15 mouse cellular contexts compared by ENCODE assay signal in the genomic region with DNA sequence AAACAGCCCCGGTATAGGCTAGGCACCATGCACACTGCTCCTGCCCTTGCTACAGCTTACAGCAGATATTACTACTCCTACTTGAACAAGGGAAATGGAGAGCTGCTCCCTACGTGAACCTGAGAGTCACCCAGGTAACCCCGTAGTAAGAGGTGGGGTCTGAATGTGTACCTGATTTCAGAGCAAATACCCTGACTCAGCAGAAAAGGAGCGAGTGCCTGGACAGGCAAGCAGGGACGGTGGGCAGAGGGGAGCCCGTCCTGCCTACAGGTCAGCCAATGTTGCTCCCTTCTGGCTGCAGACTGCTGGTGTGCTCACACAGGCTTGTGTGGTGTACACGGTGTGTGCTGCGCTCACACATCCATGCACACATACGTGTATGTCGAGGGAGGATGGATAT. TPM values are rescaled to one million over a fixed set of nuclear protein-coding genes. Genes with fewer than 3 reads are reported as not detected.
A peak's percentile ranks its signal among the peaks of the same experiment; 100 is the strongest.
DNase-seq lines count a peak whose midpoint lies in the region; ATAC-seq and TF ChIP-seq lines count a peak whose summit lies in the region.
"Had no signal": no experiment of that assay in that cellular context is flagged by ENCODE, and none has a peak within 500 bp of the region (broad histone marks: within the 10 kb centered on the region; RNA-seq: fewer than 3 reads in every experiment).

No protein-coding gene starts in this region.

- peak overlapping the region; percentile 25; the same call in 1 of the 2 replicates for H3K27ac ChIP-seq in heart, postnatal 0 days (ENCODE audit: low read depth)
- no peak overlapping the region for H3K27ac ChIP-seq in lung, embryonic 16.5 days (ENCODE audit: low read length)
- peak overlapping the region; percentile 18 for H3K27ac ChIP-seq in limb, embryonic 15.5 days
- no peak overlapping the region for H3K27ac ChIP-seq in midbrain, embryonic 14.5 days (replicated peaks; ENCODE audit: low read depth, low read length)
- H3K27ac ChIP-seq: heart, adult 2 months; hindbrain, postnatal 0 days had no signal

- ATAC-seq in cerebellum, adult (ENCODE audit: insufficient number of reproducible peaks, low FRiP score, low TSS enrichment) = 0 out of 2 replicates have a peak, but pooled peaks have one; percentile 17
- ATAC-seq in heart, postnatal 0 days (ENCODE audit: insufficient read depth, low read depth) = no peak
- peak; percentile 14 for ATAC-seq in lung, embryonic 16.5 days (ENCODE audit: low read depth)
- ATAC-seq in limb, embryonic 15.5 days (ENCODE audit: insufficient number of reproducible peaks, low FRiP score, low TSS enrichment, low read depth) = no peak
- no peak; the same call in 1 of the 2 replicates for ATAC-seq in midbrain, embryonic 14.5 days (ENCODE audit: low FRiP score, low TSS enrichment)
- ATAC-seq: CD4-positive, CD25-positive, alpha-beta regulatory T cell, adult 4 months; hindbrain, postnatal 0 days had no signal

- H3K27me3 ChIP-seq in heart, postnatal 0 days (ENCODE audit: control insufficient read depth, insufficient read depth, low read length) = no peaks in the 10 kb centered on the region
- no peaks in the 10 kb centered on the region for H3K27me3 ChIP-seq in lung, embryonic 16.5 days (ENCODE audit: control insufficient read depth, insufficient read depth, low read depth, low read length)
- H3K27me3 ChIP-seq in limb, embryonic 15.5 days = no peaks in the 10 kb centered on the region
- H3K27me3 ChIP-seq in midbrain, embryonic 14.5 days (ENCODE audit: control insufficient read depth, insufficient read depth, low read length) = no peaks in the 10 kb centered on the region

- no peak overlapping the region for H3K9ac ChIP-seq in heart, postnatal 0 days (replicated peaks; ENCODE audit: low read depth, low read length)
- no peak overlapping the region for H3K9ac ChIP-seq in lung, embryonic 16.5 days (ENCODE audit: low read length)
- H3K9ac ChIP-seq in limb, embryonic 15.5 days = no peak overlapping the region
- no peak overlapping the region for H3K9ac ChIP-seq in midbrain, embryonic 14.5 days (replicated peaks; ENCODE audit: low read length)

- H3K4me1 ChIP-seq in heart, postnatal 0 days (ENCODE audit: control insufficient read depth, insufficient read depth) = peaks cover 39% of the 10 kb centered on the region
- peaks cover 45% of the 10 kb centered on the region for H3K4me1 ChIP-seq in lung, embryonic 16.5 days (replicated peaks; ENCODE audit: control insufficient read depth, insufficient read depth, low read length)
- peaks cover 57% of the 10 kb centered on the region for H3K4me1 ChIP-seq in limb, embryonic 15.5 days
- H3K4me1 ChIP-seq in midbrain, embryonic 14.5 days (ENCODE audit: control insufficient read depth, insufficient read depth, low read length) = no peaks in the 10 kb centered on the region

- no peak for TF ChIP-seq CTCF in heart, postnatal 0 days (IDR thresholded peaks at IDR 0.05; ENCODE audit: low read depth)

- DNase-seq in cerebellum, postnatal 10 days = no peak
- DNase-seq in heart, postnatal 0 days (ENCODE audit: low spot score) = no peak
- DNase-seq in heart, postnatal 14 days = no peak
- DNase-seq in lung, postnatal 14 days = no peak
- no peak for DNase-seq in midbrain, embryonic 14.5 days
- DNase-seq: gastrocnemius, postnatal 14 days; heart, adult 2 months; heart, postnatal 10 days; right cerebral cortex, postnatal 25 days; thymus, postnatal 25 days had no signal

- intact Hi-C loops in heart, postnatal 14 days (cut with DNase I) = no loop called here

- no peak overlapping the region for H3K4me3 ChIP-seq in heart, postnatal 0 days (ENCODE audit: low read depth, low read length)
- no peak overlapping the region for H3K4me3 ChIP-seq in lung, embryonic 16.5 days (ENCODE audit: low read length)
- H3K4me3 ChIP-seq in limb, embryonic 15.5 days = no peak overlapping the region
- H3K4me3 ChIP-seq in midbrain, embryonic 14.5 days (replicated peaks; ENCODE audit: low read depth, low read length) = no peak overlapping the region
- H3K4me3 ChIP-seq: heart, adult 2 months had no signal

- no peak overlapping the region for H3K4me2 ChIP-seq in heart, postnatal 0 days (ENCODE audit: low read depth, low read length)
- H3K4me2 ChIP-seq in lung, embryonic 16.5 days (ENCODE audit: low read depth, low read length) = no peak overlapping the region
- no peak overlapping the region for H3K4me2 ChIP-seq in limb, embryonic 15.5 days
- no peak overlapping the region for H3K4me2 ChIP-seq in midbrain, embryonic 14.5 days (ENCODE audit: low read length)

- peaks cover 19% of the 10 kb centered on the region for H3K36me3 ChIP-seq in heart, postnatal 0 days (replicated peaks; ENCODE audit: control insufficient read depth, insufficient read depth, low read length)
- H3K36me3 ChIP-seq in lung, embryonic 16.5 days (ENCODE audit: control insufficient read depth, insufficient read depth, low read length) = peaks cover 7% of the 10 kb centered on the region; the same call in 1 of the 2 replicates
- peaks cover 14% of the 10 kb centered on the region for H3K36me3 ChIP-seq in limb, embryonic 15.5 days
- peaks cover 4% of the 10 kb centered on the region for H3K36me3 ChIP-seq in midbrain, embryonic 14.5 days (ENCODE audit: control insufficient read depth, insufficient read depth, low read length)

- TF ChIP-seq EP300 in heart, postnatal 0 days (IDR thresholded peaks at IDR 0.05; ENCODE audit: low read depth) = no peak

- WGBS in heart, postnatal 0 days = 71% methylated on average over 10 of the region's 10 CpGs
- 72% methylated on average over 10 of the region's 10 CpGs for WGBS in lung, embryonic 16.5 days
- WGBS in limb, embryonic 15.5 days = 80% methylated on average over 10 of the region's 10 CpGs
- WGBS in midbrain, embryonic 14.5 days = 92% methylated on average over 10 of the region's 10 CpGs

- no peaks in the 10 kb centered on the region for H3K9me3 ChIP-seq in heart, postnatal 0 days (replicated peaks; ENCODE audit: control insufficient read depth, low read length)
- H3K9me3 ChIP-seq in lung, embryonic 16.5 days (ENCODE audit: control insufficient read depth, low read length) = no peaks in the 10 kb centered on the region
- no peaks in the 10 kb centered on the region for H3K9me3 ChIP-seq in limb, embryonic 15.5 days
- no peaks in the 10 kb centered on the region for H3K9me3 ChIP-seq in midbrain, embryonic 14.5 days (ENCODE audit: control insufficient read depth, low read length)

RNA-seq across cellular contexts. Expression of gene Snx18, which starts 20.7 kb away (rescaled TPM):
- total RNA-seq in heart, postnatal 0 days (2014; rRNA removed; ENCODE audit: low replicate concordance) = 32.4 and 50.9 TPM in 2 replicates
- polyA plus RNA-seq in heart, postnatal 0 days (2015; fragmentation: Nextera tagmentation; extraction: Ambion mirVana) = 9.2 and 9.8 TPM in 2 replicates
- 10 to 100 TPM; 28.4 to 28.7 TPM for total RNA-seq in heart, postnatal 14 days (2021)
- polyA plus RNA-seq in lung, embryonic 16.5 days (2015; fragmentation: Nextera tagmentation; extraction: Ambion mirVana) = 14.8 and 15.3 TPM in 2 replicates
- 21.1 and 25.2 TPM in 2 replicates for polyA plus RNA-seq in limb, embryonic 15.5 days (2015; fragmentation: Nextera tagmentation; extraction: Ambion mirVana)
- 10.3 and 13.2 TPM in 2 replicates for polyA plus RNA-seq in midbrain, embryonic 14.5 days (2014; fragmentation: Nextera tagmentation; extraction: Ambion mirVana)

Comparison
In these comparisons a context has a peak if more than half of its experiments do, and no peak if none do; other contexts are left out.
1. ATAC-seq: peak in cerebellum, adult (single experiment) and lung, embryonic 16.5 days (single experiment); none in heart, postnatal 0 days (single experiment), limb, embryonic 15.5 days (single experiment) and midbrain, embryonic 14.5 days (single experiment).
2. H3K27ac ChIP-seq: peak in heart, postnatal 0 days (single experiment) and limb, embryonic 15.5 days (single experiment); none in lung, embryonic 16.5 days (single experiment) and midbrain, embryonic 14.5 days (single experiment).